Mouse (Mus musculus): ENCODE results near the gene Rfc1. TPM values are rescaled to one million over a fixed set of nuclear protein-coding genes. Genes with fewer than 3 reads are reported as not detected.

The Rfc1 gene
- polyA plus RNA-seq (2015; fragmentation: Nextera tagmentation; extraction: Ambion mirVana): 84.8 and 87.7 TPM in 2 replicates

DNA sequence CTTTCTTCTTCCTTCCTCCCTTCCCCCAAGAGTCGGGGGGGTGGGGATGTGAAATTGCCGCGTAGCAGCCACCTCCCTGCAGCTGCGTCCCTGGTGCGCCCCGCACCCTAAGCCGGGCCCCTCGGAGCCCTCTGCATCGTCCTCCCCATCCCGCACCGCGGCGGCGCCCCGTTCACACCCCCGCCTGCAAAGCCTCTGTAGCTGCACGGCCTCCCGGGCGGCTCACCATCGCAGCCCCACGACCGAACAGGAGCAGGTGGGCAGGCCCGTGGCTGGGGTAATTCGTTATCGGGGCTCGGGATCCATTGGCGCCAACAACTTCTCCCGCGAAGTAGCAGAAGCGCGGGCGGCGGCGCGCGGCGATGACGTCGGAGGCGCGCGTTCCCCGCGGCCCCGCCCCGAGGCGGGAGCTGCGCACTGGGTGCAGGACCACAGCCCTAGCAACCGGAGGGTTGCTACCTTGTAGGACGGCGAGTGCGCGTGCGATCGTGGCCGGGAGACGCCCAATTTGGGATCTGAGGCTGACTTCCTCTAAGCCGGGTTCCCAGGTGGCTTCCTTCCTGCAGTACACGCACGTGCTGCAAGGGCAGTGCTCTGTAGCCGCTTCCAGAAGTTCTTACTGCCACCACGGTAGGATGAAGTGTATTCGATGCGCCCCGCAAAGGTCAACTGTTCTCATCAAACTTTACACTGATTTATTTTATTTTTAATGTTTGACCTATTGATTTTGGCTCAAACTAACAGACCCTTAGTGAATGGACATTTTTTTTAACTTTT lies at the start of gene Rfc1:
Rfc1 (minus strand) TSS at position 373 of the 777 bp plus-strand sequence.
- Histone ChIP-seq H3K27me3 (replicated peaks) (no peaks in the 10 kb centered on the region), H3K9ac (peak within 1 kb of the TSS; percentile 73), H3K9me3 (no peaks in the 10 kb centered on the region), H3K4me2 (peak within 1 kb of the TSS; percentile 73), H3K4me3 (replicated peaks) (peak within 1 kb of the TSS; percentile 85), H3K27ac (peak within 1 kb of the TSS; percentile 85), H3K4me1 (peaks cover 7% of the 10 kb centered on the region; the same call in 1 of the 2 replicates), H3K36me3 (no peaks in the 10 kb centered on the region)
- peak; percentile 96 for ATAC-seq (ENCODE audit: insufficient read depth, low FRiP score, low read depth)
- whole genome bisulfite sequencing: under 1% methylated on average over 65 of the region's 65 CpGs

DNA sequence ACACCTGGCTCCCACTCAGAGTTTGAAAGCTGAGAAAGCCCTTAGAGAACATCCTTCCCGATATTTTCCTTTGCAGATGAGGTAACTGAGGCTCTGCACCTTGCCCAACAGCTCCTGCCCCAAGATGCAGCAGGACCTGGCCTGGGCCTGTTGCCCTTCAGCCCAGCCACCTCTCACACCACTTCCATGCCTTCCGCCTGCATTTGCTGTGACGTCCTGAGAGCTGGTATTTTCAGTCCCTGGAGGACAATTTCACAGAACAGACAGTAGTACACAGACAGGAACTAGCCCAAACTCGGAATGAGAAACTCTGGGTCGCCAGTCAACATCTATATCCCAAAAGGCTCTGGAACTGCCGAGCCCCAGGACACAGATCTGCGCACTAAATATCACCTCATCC lies 39.3 kb upstream of the Rfc1 start:
- Histone ChIP-seq H3K9me3 (no peaks in the 10 kb centered on the region), H3K27me3 (replicated peaks) (no peaks in the 10 kb centered on the region), H3K4me2 (no peak overlapping the region), H3K36me3 (no peaks in the 10 kb centered on the region), H3K9ac (no peak overlapping the region), H3K27ac (no peak overlapping the region), H3K4me3 (replicated peaks) (no peak overlapping the region), H3K4me1 (no peaks in the 10 kb centered on the region)
- ATAC-seq (ENCODE audit: insufficient read depth, low FRiP score, low read depth): no peak
- WGBS: 85% methylated on average over 7 of the region's 7 CpGs

DNA sequence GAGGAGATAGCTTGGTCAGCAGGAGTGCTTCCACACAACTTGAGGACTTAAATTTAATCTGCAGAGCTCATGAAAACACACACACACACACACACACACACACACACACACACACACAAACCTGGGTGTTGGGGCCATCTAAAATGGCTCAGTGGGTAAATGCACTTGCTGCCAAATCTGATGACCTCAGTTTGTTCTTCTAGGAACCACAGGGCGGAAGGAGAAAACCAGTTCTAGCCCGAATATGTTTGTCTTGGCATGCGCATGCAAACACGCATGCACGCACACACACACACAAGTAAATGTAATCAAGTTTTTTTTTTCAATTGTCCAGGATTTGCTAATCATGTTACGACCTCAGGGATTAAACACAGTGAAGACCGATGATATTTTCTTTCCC lies 36.1 kb upstream of the Rfc1 start:
- H3K9ac ChIP-seq: no peak overlapping the region
- no peaks in the 10 kb centered on the region for H3K4me1 ChIP-seq
- H3K4me2 ChIP-seq: no peak overlapping the region
- H3K9me3 ChIP-seq: no peaks in the 10 kb centered on the region
- H3K27ac ChIP-seq: no peak overlapping the region
- WGBS: 95% methylated on average over 7 of the region's 7 CpGs
- ATAC-seq (ENCODE audit: insufficient read depth, low FRiP score, low read depth): no peak
- no peaks in the 10 kb centered on the region for H3K36me3 ChIP-seq
- no peak overlapping the region for H3K4me3 ChIP-seq (replicated peaks)
- no peaks in the 10 kb centered on the region for H3K27me3 ChIP-seq (replicated peaks)

DNA sequence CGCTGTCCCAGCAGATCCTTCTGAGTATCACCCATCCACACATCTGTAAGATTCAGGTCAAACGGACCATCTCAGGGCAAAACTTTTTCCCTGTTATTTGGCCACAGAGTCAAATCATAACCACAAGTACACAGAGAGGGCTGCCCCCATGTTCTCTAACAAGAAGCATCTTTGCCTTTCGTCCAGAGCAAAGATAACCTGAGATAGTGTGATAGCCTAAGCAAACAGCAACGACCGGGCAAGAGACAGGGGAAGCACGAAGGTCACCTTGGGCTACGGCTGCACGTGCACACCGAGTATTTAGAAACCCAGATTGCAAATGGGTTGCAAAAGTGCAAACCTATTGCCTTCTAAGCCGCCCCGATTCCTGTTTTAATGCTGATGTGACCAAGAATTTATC lies 32.4 kb upstream of the Rfc1 start:
- H3K36me3 ChIP-seq: no peaks in the 10 kb centered on the region
- no peak overlapping the region for H3K4me2 ChIP-seq
- H3K27me3 ChIP-seq (replicated peaks): no peaks in the 10 kb centered on the region
- no peak overlapping the region for H3K9ac ChIP-seq
- no peak overlapping the region for H3K27ac ChIP-seq
- no peak; the same call in 1 of the 2 replicates for ATAC-seq (ENCODE audit: insufficient read depth, low FRiP score, low read depth)
- H3K9me3 ChIP-seq: no peaks in the 10 kb centered on the region
- H3K4me3 ChIP-seq (replicated peaks): no peak overlapping the region
- 64% methylated on average over 11 of the region's 11 CpGs for WGBS
- no peaks in the 10 kb centered on the region for H3K4me1 ChIP-seq

DNA sequence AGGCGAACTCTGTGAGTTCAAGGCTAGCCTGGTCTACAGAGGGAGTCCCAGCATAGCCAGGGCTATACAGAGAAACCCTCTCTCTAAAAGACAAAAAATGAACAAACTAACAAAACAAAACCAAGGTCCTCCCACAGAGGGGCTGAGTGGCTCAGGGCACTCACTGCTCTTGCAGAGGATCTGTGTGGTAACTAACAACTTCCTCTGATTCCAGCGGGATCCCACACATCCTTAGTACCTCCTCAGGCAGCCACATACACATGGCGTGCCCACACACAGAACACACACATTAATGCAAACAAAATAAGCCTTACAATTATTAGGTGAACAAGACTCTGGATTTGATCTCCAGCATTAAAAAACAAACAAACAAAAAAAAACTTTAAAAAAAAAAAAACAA lies 22.3 kb upstream of the Rfc1 start:
- ATAC-seq (ENCODE audit: insufficient read depth, low FRiP score, low read depth): no peak
- H3K4me1 ChIP-seq: no peaks in the 10 kb centered on the region
- WGBS: 90% methylated on average over 3 of the region's 3 CpGs

DNA sequence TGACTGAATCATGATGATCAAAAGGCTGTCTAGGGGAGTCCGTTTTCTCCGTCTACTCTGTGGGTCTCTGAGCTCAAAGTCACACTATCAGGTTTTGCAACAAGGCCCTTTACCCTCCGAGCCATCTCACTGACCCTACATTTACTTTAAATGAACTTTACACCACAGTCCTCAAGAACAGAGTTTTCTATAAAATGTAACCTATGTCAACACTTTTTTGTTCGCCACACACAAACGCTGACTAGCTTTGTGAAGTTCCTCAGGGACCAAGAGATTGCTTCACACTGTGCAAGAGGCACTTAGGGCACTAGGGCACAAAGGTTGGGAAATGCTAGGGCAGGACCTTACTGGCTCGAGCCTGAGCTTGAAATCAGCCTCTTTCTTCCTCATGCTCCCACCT lies 21.4 kb upstream of the Rfc1 start:
- no peak overlapping the region for H3K27ac ChIP-seq
- H3K4me2 ChIP-seq: no peak overlapping the region
- H3K4me3 ChIP-seq (replicated peaks): no peak overlapping the region
- no peaks in the 10 kb centered on the region for H3K4me1 ChIP-seq
- no peaks in the 10 kb centered on the region for H3K36me3 ChIP-seq
- WGBS: 74% methylated on average over 6 of the region's 6 CpGs
- no peaks in the 10 kb centered on the region for H3K9me3 ChIP-seq
- no peaks in the 10 kb centered on the region for H3K27me3 ChIP-seq (replicated peaks)
- ATAC-seq (ENCODE audit: insufficient read depth, low FRiP score, low read depth): no peak
- H3K9ac ChIP-seq: no peak overlapping the region

More for the DNA sequence above, 22.3 kb upstream of the Rfc1 start:
- Histone ChIP-seq H3K9me3 (no peaks in the 10 kb centered on the region), H3K27me3 (replicated peaks) (no peaks in the 10 kb centered on the region), H3K36me3 (no peaks in the 10 kb centered on the region), H3K9ac (no peak overlapping the region), H3K4me2 (no peak overlapping the region), H3K4me3 (replicated peaks) (no peak overlapping the region), H3K27ac (no peak overlapping the region)

DNA sequence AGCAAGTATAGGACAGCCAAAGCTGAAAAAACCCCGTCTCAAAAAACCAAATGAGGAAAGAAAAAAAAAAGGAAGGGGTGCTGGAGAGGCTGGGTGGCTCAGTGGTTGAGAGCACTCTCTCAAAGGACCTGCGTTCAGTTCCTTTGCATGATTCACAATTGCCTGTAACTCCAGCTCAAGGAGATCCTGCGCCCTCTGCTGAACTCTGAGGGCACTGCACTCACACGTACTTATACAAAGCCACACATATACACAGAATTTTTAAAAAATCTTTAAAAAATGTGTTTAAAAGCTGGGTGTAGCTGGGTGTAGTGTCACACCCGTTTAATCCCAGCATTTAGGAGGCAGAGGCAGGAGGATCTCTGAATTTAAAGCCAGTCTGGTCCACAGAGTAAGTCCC lies 19.5 kb upstream of the Rfc1 start:
- Histone ChIP-seq H3K9ac (no peak overlapping the region), H3K9me3 (no peaks in the 10 kb centered on the region), H3K4me1 (no peaks in the 10 kb centered on the region), H3K4me2 (no peak overlapping the region), H3K36me3 (no peaks in the 10 kb centered on the region), H3K27me3 (replicated peaks) (no peaks in the 10 kb centered on the region), H3K4me3 (replicated peaks) (no peak overlapping the region), H3K27ac (no peak overlapping the region)
- ATAC-seq (ENCODE audit: insufficient read depth, low FRiP score, low read depth): no peak
- 72% methylated on average over 5 of the region's 5 CpGs for WGBS

DNA sequence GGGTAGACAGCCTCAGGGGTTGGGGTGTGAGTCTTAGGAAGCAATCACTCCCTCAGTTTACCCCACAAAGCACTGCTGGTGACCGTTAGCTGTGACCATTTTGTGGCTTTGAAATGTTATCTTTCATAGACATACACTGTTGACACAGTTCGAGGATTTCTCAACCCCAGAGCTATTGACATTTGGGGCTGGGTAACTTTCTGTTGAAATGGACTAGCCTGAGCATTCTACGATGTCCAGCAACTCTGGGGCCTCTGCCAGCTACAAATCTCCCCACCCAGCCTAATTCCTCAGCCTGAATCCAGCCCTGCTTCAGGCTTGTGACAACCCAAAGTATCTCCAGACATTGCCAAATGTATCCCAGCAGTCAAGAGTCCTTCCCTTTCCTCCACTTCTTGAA lies 18.6 kb upstream of the Rfc1 start:
- ATAC-seq (ENCODE audit: insufficient read depth, low FRiP score, low read depth): no peak
- Histone ChIP-seq H3K27ac (no peak overlapping the region), H3K4me3 (replicated peaks) (no peak overlapping the region), H3K36me3 (no peaks in the 10 kb centered on the region), H3K9me3 (no peaks in the 10 kb centered on the region), H3K27me3 (replicated peaks) (no peaks in the 10 kb centered on the region), H3K9ac (no peak overlapping the region), H3K4me2 (no peak overlapping the region), H3K4me1 (no peaks in the 10 kb centered on the region)
- 65% methylated on average over 3 of the region's 3 CpGs for WGBS

DNA sequence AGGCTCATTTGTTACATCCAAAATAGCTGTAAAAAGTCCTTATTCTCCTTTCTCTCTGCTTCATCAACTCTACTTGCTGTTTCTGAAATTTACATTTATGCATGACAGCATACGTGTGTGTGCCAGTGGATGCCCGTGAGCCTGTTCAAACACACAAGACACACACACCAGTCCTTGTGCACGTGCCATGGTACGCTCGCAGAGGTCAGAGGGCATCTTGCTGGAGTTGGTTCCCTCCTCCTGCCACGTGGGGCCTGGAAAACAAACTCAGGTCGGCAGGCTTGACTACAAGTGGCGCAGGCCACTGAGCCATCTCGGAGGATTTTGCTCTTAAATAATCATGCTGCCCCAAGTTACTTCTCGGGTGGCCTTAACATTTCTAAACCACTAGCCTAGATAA lies 15.0 kb upstream of the Rfc1 start:
- Histone ChIP-seq H3K9ac (no peak overlapping the region), H3K9me3 (no peaks in the 10 kb centered on the region), H3K36me3 (no peaks in the 10 kb centered on the region), H3K27me3 (replicated peaks) (no peaks in the 10 kb centered on the region), H3K4me2 (no peak overlapping the region), H3K27ac (no peak overlapping the region), H3K4me1 (no peaks in the 10 kb centered on the region), H3K4me3 (replicated peaks) (no peak overlapping the region)
- no peak for ATAC-seq (ENCODE audit: insufficient read depth, low FRiP score, low read depth)
- WGBS: 56% methylated on average over 10 of the region's 10 CpGs

DNA sequence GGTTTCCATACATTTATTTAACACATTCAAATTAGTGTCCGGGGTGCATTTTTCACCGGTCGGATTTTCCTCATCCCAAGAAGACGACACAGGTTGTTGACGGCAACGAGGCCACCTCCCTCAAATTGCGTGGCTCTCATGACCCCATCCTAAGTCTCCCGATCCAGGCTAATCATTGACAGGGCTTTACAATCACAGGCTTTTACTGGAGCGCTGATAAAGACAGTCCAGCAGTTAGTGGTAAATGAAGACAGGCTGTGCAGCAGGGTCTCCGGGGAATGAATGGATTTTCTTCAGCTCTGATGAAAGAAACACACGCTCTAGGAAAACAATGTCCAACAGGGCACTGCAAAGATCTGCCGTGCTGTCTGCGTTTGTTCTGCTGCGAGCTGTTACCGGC lies 12.7 kb upstream of the Rfc1 start, which contains the start of gene Klb:
Klb (plus strand) TSS at position 147 of the 400 bp plus-strand sequence.
- H3K27me3 ChIP-seq (replicated peaks): no peaks in the 10 kb centered on the region

DNA sequence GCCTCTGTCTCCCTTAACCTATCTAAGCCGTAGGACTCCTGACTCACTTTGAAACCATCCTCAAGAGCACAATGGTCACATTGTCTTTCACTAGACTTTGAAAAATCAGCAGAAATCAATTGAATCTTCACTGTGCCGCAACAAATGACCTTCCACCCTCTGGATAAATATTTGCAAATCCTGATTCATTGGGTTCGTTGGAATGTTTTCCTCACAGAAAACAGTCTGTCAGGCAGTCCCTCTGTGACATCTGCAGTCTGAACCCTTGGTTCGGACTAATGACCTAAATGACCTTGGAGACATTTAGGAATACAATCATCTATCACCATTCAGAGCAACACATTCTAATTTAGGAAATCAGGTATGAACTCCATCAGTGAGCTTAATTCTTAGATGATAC lies 4.7 kb upstream of the Rfc1 start:
- no peak for ATAC-seq (ENCODE audit: insufficient read depth, low FRiP score, low read depth)
- H3K4me3 ChIP-seq (replicated peaks): no peak overlapping the region
- H3K27ac ChIP-seq: no peak overlapping the region
- H3K9me3 ChIP-seq: no peaks in the 10 kb centered on the region
- H3K27me3 ChIP-seq (replicated peaks): no peaks in the 10 kb centered on the region
- H3K4me1 ChIP-seq: no peaks in the 10 kb centered on the region
- H3K9ac ChIP-seq: no peak overlapping the region
- WGBS: 22% methylated on average over 4 of the region's 4 CpGs
- no peaks in the 10 kb centered on the region for H3K36me3 ChIP-seq
- H3K4me2 ChIP-seq: no peak overlapping the region

More for the DNA sequence above, 12.7 kb upstream of the Rfc1 start, which contains the start of gene Klb:
- Histone ChIP-seq H3K4me2 (peak within 1 kb of the TSS; percentile 48), H3K9me3 (no peaks in the 10 kb centered on the region), H3K4me1 (no peaks in the 10 kb centered on the region), H3K36me3 (no peaks in the 10 kb centered on the region), H3K27ac (no peak within 1 kb of the TSS), H3K9ac (no peak within 1 kb of the TSS), H3K4me3 (replicated peaks) (peak within 1 kb of the TSS; percentile 21)
- 0 out of 2 replicates have a peak, but pooled peaks have one; percentile 58 for ATAC-seq (ENCODE audit: insufficient read depth, low FRiP score, low read depth)
- WGBS: 55% methylated on average over 15 of the region's 15 CpGs

DNA sequence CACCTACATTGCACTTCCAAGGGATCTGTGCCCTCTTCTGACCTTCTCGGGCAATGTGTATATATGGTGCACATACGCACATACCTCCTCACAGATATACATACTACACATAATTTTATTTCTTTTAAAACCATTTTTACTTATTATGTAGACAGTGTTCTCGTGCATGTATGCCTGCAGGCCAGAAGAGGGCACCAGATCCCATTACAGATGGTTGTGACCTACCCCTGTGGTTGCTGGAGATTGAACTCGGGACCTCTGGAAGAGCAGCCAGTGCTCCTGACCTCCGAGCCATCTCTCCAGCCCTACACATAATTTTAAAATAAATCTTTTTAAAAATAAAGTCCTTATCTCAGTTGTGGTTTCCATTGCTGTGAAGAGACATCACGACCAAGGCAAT lies 2.9 kb upstream of the Rfc1 start:
- no peaks in the 10 kb centered on the region for H3K9me3 ChIP-seq
- 83% methylated on average over 6 of the region's 6 CpGs for WGBS
- peaks cover 7% of the 10 kb centered on the region; the same call in 1 of the 2 replicates for H3K4me1 ChIP-seq
- H3K27ac ChIP-seq: no peak overlapping the region
- H3K4me3 ChIP-seq (replicated peaks): no peak overlapping the region
- H3K27me3 ChIP-seq (replicated peaks): no peaks in the 10 kb centered on the region
- no peak overlapping the region for H3K4me2 ChIP-seq
- no peak overlapping the region for H3K9ac ChIP-seq
- no peaks in the 10 kb centered on the region for H3K36me3 ChIP-seq
- no peak for ATAC-seq (ENCODE audit: insufficient read depth, low FRiP score, low read depth)

Measured in stomach, embryonic 15.5 days (tissue).